Mouse (Mus musculus) intestine, embryonic 14.5 days (tissue): ENCODE measurements around the gene Nr2c1. TPM values are rescaled to one million over a fixed set of nuclear protein-coding genes. Genes with fewer than 3 reads are reported as not detected.

Experiments
- ATAC-seq: fragments of 200-750 bp; cut with Nextera tagmentation; replicated peaks from 2 replicates; pipeline ENCODE4 v1.8.0; 2017; ENCODE audit warnings: low read depth, moderate number of reproducible peaks, moderate TSS enrichment, moderate library complexity; ENCODE audit not compliant: low FRiP score, low TSS enrichment
- DNase-seq: peaks from one replicate; pipeline ENCODE4 v3.0.0-alpha.2; 2018; ENCODE audit warnings: low spot score
- H3K27ac ChIP-seq: fragments of 300-500 bp; sonication (generic); 2 replicates; pipeline ENCODE4 v1.5.1; 2014; ENCODE audit warnings: low read depth, mild to moderate bottlenecking, control low read depth
- H3K27me3 ChIP-seq: fragments of 300-500 bp; sonication (generic); replicated peaks from 2 replicates; pipeline ENCODE4 v1.6.1; 2014; ENCODE audit warnings: low read length, control low read depth; ENCODE audit not compliant: control insufficient read depth, insufficient read depth
- H3K36me3 ChIP-seq: fragments of 300-500 bp; sonication (generic); 2 replicates; pipeline ENCODE4 v1.6.1; 2014; ENCODE audit warnings: low read length, control low read depth; ENCODE audit not compliant: control insufficient read depth, insufficient read depth
- H3K4me1 ChIP-seq: fragments of 300-500 bp; sonication (generic); replicated peaks from 2 replicates; pipeline ENCODE4 v1.6.1; 2014; ENCODE audit warnings: low read length, control low read depth, mixed read lengths; ENCODE audit not compliant: control insufficient read depth, insufficient read depth
- H3K4me2 ChIP-seq: fragments of 300-500 bp; sonication (generic); 2 replicates; pipeline ENCODE4 v1.6.1; 2014; ENCODE audit warnings: low read length
- H3K4me3 ChIP-seq: fragments of 300-500 bp; sonication (generic); 2 replicates; pipeline ENCODE4 v1.5.1; 2014; ENCODE audit warnings: low read depth, low read length, control low read depth, mixed read lengths
- H3K9ac ChIP-seq: fragments of 300-500 bp; sonication (generic); 2 replicates; pipeline ENCODE4 v1.6.1; 2014; ENCODE audit warnings: mild to moderate bottlenecking, low read length
- H3K9me3 ChIP-seq: fragments of 300-500 bp; sonication (generic); 2 replicates; pipeline ENCODE4 v1.6.1; 2016; ENCODE audit warnings: low read length, control low read depth; ENCODE audit not compliant: control insufficient read depth
- WGBS: fragments of 180-500 bp; shearing (Covaris S2); extraction: QIAGEN DNeasy Blood & Tissue Kit; methylation state at CpG from one replicate; pipeline ENCODE4 v1.1.7; 2014; 5-methylcytosine and 5-hydroxymethylcytosine counted together
- polyA plus RNA-seq: library from polyadenylated mRNA; unstranded; fragments of >200 nt; fragmentation: Nextera tagmentation; extraction: Ambion mirVana; gene quantifications from 2 replicates; pipeline ENCODE4 v1.2.1, GENCODE M21; 2014

Nr2c1 gene
- polyA plus RNA-seq = 10.7 and 13.7 TPM in 2 replicates

DNA sequence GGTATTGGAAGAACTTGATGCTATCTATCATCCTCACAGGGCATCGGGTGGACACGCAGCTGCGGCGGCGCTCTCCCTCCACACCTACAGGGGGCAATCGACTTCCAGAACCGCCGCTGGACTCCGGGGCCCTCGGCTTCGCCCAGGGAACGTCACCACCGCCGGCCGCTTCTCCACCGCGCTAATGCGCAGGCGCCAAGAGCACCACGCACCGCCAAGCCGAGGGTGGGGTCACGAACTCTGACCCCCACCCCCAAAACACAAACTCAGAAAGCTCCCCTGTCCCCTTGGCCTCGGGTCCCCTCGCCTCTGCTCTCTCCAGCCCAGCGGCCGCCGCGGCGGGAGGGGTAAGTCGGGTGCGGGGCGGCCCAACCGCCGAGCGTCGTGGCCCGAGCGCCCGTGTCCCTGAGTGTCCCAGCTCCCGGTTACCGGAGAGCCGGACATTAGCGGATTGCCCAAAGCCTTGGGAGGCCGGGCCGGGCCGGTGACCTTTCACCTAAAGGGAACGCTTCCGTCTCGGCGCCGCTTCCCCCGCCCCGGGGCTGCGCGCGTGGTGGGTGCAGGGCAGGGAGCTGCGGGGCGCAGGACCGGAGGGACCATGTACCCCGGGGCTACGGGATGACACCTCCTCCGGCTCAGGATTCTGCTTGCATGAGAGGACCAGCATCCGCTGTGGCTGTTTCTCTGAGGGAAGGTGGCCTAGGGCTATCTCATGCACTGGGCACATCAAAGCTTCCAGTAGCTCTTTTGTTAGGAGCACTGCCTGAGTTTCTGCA is at the start of gene Nr2c1:
Gene Nr2c1, plus strand, starts transcription at position 268 of the 776 bp plus-strand sequence.
- H3K27ac ChIP-seq = peak within 1 kb of the TSS; percentile 90
- peak within 1 kb of the TSS; percentile 89 for H3K9ac ChIP-seq
- H3K4me1 ChIP-seq = peaks cover 15% of the 10 kb centered on the region
- DNase-seq (peak; percentile 93), ATAC-seq (peak; percentile 89)
- H3K36me3 ChIP-seq = peaks cover 4% of the 10 kb centered on the region
- WGBS = under 1% methylated on average over 63 of the region's 64 CpGs
- no peaks in the 10 kb centered on the region for H3K9me3 ChIP-seq
- peak within 1 kb of the TSS; percentile 58 for H3K4me2 ChIP-seq
- H3K27me3 ChIP-seq = no peaks in the 10 kb centered on the region
- peak within 1 kb of the TSS; percentile 72 for H3K4me3 ChIP-seq

DNA sequence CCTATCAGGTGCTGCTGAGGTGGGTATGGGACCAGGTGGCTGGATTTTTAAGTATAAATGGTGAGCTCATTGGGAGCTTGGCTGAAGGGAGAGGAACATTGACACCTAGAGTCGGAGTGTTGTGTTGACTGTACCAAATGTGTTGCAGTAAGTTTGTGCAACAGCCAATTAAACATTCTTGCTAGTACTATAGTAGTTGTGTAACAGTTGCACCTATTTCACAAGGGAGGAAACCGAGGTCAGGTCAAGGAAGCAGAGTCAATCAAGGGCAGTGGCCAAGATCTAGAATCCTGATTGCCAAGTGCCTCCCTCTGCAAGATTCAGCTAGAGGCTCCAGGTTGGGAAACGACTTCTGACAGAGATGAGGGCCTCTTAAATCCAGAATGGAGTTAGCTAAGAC is 49.7 kb upstream of the Nr2c1 start:
- DNase-seq (no peak), ATAC-seq (no peak)
- Histone ChIP-seq H3K36me3 (peaks cover 1% of the 10 kb centered on the region; the same call in 1 of the 2 replicates), H3K27me3 (no peaks in the 10 kb centered on the region), H3K4me2 (no peak overlapping the region), H3K4me1 (no peaks in the 10 kb centered on the region), H3K4me3 (no peak overlapping the region), H3K9me3 (no peaks in the 10 kb centered on the region), H3K9ac (no peak overlapping the region), H3K27ac (no peak overlapping the region)
- 90% methylated on average over 3 of the region's 3 CpGs for WGBS

GRCm38 (mm10) chr10:94105498-94105897 is 42.3 kb upstream of the Nr2c1 start:
- Histone ChIP-seq H3K4me1 (no peaks in the 10 kb centered on the region), H3K27me3 (no peaks in the 10 kb centered on the region), H3K9ac (no peak overlapping the region), H3K27ac (no peak overlapping the region), H3K9me3 (no peaks in the 10 kb centered on the region), H3K4me2 (no peak overlapping the region), H3K36me3 (peaks cover 3% of the 10 kb centered on the region), H3K4me3 (no peak overlapping the region)
- ATAC-seq (no peak), DNase-seq (no peak)
- WGBS = 91% methylated on average over 10 of the region's 10 CpGs

- no peak for ATAC-seq
- Histone ChIP-seq H3K4me3 (no peak overlapping the region), H3K9me3 (no peaks in the 10 kb centered on the region), H3K36me3 (peaks cover 3% of the 10 kb centered on the region), H3K4me2 (no peak overlapping the region), H3K27ac (0 out of 2 replicates have a peak overlapping the region, but pooled peaks have one; percentile 33), H3K9ac (no peak overlapping the region), H3K4me1 (no peaks in the 10 kb centered on the region), H3K27me3 (no peaks in the 10 kb centered on the region)
- no peak for DNase-seq
- WGBS = 55% methylated on average over 4 of the region's 4 CpGs
Observed at GRCm38 (mm10) chr10:94107168-94107567, 40.7 kb upstream of the Nr2c1 start.

- Histone ChIP-seq H3K4me3 (no peak overlapping the region), H3K27ac (no peak overlapping the region), H3K4me2 (no peak overlapping the region), H3K9me3 (no peaks in the 10 kb centered on the region), H3K9ac (no peak overlapping the region), H3K4me1 (no peaks in the 10 kb centered on the region), H3K27me3 (no peaks in the 10 kb centered on the region), H3K36me3 (peaks cover 3% of the 10 kb centered on the region)
- no peak for ATAC-seq
- 93% methylated on average over 7 of the region's 7 CpGs for WGBS
- no peak for DNase-seq
Observed at GRCm38 (mm10) chr10:94107607-94108006, 40.2 kb upstream of the Nr2c1 start.

DNA sequence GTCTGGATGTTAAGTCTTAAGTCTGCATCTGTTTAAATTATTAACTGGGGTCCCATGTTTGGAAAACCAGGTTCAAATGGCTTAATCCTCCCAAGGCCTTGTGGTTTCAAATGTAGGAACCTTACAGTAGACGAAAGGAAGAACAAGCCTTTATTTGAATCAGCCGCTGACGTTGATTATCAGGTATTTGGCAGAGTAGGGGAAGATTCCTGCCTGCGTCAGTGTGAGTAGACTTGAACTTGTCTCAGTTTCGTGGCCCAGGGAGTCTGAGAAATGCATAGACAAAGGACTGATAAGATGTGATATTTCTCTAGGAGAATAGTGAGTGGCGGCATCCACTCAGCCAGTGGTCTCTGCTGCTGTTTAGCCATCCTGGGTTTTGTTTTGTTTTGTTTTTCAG is 39.0 kb upstream of the Nr2c1 start:
- 93% methylated on average over 6 of the region's 6 CpGs for WGBS
- Histone ChIP-seq H3K4me1 (no peaks in the 10 kb centered on the region), H3K27ac (no peak overlapping the region), H3K9ac (no peak overlapping the region), H3K4me2 (no peak overlapping the region), H3K4me3 (no peak overlapping the region), H3K9me3 (no peaks in the 10 kb centered on the region), H3K27me3 (no peaks in the 10 kb centered on the region), H3K36me3 (no peaks in the 10 kb centered on the region; the same call in 1 of the 2 replicates)
- DNase-seq (no peak), ATAC-seq (no peak)

DNA sequence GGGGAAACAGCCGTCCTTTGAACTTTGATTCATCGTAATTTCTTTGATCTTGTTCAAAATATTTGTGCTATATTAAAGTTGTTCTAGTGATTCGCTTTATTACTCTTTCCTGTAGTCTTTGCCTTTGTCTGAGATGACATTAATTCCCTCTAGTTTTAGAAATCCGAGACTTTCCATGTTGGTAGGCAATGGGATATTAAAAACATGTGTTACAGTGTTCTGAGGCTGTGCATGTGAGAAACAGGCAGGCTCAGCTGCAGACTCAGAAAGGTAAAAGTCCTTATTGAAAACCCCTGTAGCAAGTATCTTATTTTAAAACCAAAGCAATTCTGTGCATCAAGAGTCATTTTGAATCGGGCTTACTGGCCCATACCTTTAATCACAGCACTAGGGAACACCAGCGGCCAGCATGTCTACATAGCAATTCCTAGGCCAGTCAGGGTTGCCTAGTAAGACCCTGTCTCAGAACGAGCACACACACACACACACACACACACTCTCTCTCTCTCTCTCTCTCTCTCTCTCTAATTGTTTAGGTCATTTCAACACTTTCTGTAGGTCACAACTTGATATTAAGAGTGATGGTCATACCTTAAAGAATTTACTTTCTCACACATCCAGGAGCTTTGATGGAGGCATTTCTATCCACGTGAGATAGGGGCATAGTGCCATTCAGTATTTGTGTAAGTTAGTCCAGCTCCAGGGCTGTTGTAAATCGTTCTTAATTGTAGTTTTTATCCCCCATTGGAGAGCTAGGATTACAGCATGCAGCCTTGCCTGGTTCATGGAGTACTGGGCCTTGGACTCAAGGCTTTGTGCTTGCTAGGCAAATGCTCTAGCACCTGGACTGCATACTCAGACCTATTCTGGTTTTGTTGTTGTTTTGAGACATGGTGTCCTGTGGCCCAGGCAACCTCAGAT is 36.7 kb upstream of the Nr2c1 start:
- Histone ChIP-seq H3K4me2 (no peak overlapping the region), H3K9me3 (no peaks in the 10 kb centered on the region), H3K27me3 (no peaks in the 10 kb centered on the region), H3K27ac (no peak overlapping the region), H3K9ac (no peak overlapping the region), H3K4me3 (no peak overlapping the region), H3K4me1 (peaks cover 5% of the 10 kb centered on the region), H3K36me3 (no peaks in the 10 kb centered on the region)
- ATAC-seq (no peak), DNase-seq (no peak)
- WGBS = 80% methylated on average over 9 of the region's 9 CpGs

DNA sequence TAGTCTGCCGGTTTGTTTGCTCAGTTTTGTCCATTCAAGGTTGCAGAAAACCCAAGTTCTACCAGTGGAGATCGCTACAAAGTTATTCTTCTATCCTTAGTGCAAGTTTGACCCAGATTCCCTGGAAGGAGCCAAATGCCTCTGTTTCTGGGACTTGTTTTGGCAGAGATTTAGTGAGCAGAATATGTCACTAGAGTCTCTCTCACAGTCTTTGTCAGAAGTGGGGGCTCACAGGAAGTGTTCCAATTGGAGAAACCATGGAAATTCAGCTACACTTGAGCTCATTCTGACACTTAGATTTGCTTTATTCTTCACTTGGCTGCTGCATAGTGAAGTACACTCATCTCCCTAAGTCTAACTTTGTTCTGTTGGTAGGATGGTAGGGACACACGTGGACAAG is 35.6 kb upstream of the Nr2c1 start:
- no peaks in the 10 kb centered on the region for H3K36me3 ChIP-seq
- H3K4me2 ChIP-seq = no peak overlapping the region
- H3K9ac ChIP-seq = no peak overlapping the region
- no peaks in the 10 kb centered on the region for H3K9me3 ChIP-seq
- 88% methylated on average over 3 of the region's 3 CpGs for WGBS
- DNase-seq (no peak), ATAC-seq (no peak)
- no peak overlapping the region for H3K4me3 ChIP-seq
- peaks cover 5% of the 10 kb centered on the region for H3K4me1 ChIP-seq
- no peaks in the 10 kb centered on the region for H3K27me3 ChIP-seq
- H3K27ac ChIP-seq = no peak overlapping the region
